Mouse (Mus musculus) adrenal gland, postnatal 25 days (tissue): ENCODE results near the gene 6030452D12Rik. TPM values are rescaled to one million over a fixed set of nuclear protein-coding genes. Genes with fewer than 3 reads are reported as not detected.

ENCODE experiments used
- DNase-seq: peaks from one replicate; pipeline ENCODE4 v3.0.0; 2021; ENCODE audit warnings: mixed read lengths
- long read RNA-seq: library from polyadenylated mRNA; stranded (forward); transcript quantifications from one replicate; pipeline ENCODE4 v2.0.0, GENCODE M21; 2021
- total RNA-seq: library from RNA; stranded (reverse); gene quantifications from 2 replicates; pipeline ENCODE4 v1.2.3, GENCODE M21; 2021

Gene 6030452D12Rik
- not detected in 2 replicates for total RNA-seq
- long read RNA-seq = 0 reads

GRCm38 (mm10) chr8:106500018-106500685 lies at the start of gene 6030452D12Rik:
Gene 6030452D12Rik, plus strand, starts transcription at chr8:106500522.
- DNase-seq = no peak

- DNase-seq = no peak
Measured at GRCm38 (mm10) chr8:106451301-106452085, 48.8 kb upstream of the 6030452D12Rik start.

GRCm38 (mm10) chr8:106452701-106453481 lies 47.4 kb upstream of the 6030452D12Rik start:
- DNase-seq = peak; percentile 26

- no peak for DNase-seq
Measured at GRCm38 (mm10) chr8:106454036-106454435, 46.3 kb upstream of the 6030452D12Rik start.

- DNase-seq = no peak
Measured at GRCm38 (mm10) chr8:106462131-106462530, 38.2 kb upstream of the 6030452D12Rik start.

GRCm38 (mm10) chr8:106463795-106464194 lies 36.5 kb upstream of the 6030452D12Rik start:
- DNase-seq = no peak

GRCm38 (mm10) chr8:106469485-106469884 lies 30.8 kb upstream of the 6030452D12Rik start:
- no peak for DNase-seq

- DNase-seq = no peak
Measured at GRCm38 (mm10) chr8:106474001-106474400, 26.3 kb upstream of the 6030452D12Rik start.

GRCm38 (mm10) chr8:106504241-106504640 lies 3.9 kb downstream of the 6030452D12Rik start:
- DNase-seq = no peak

GRCm38 (mm10) chr8:106505328-106505965 lies 5.1 kb downstream of the 6030452D12Rik start:
- DNase-seq = no peak

GRCm38 (mm10) chr8:106506106-106506505 lies 5.8 kb downstream of the 6030452D12Rik start:
- no peak for DNase-seq

- DNase-seq = peak; percentile 17
Measured at GRCm38 (mm10) chr8:106507761-106508331, 7.5 kb downstream of the 6030452D12Rik start.

- DNase-seq = no peak
Measured at GRCm38 (mm10) chr8:106508456-106508855, 8.1 kb downstream of the 6030452D12Rik start.

GRCm38 (mm10) chr8:106509079-106509780 lies 8.9 kb downstream of the 6030452D12Rik start:
- DNase-seq = no peak

- peak; percentile 14 for DNase-seq
Measured at GRCm38 (mm10) chr8:106510365-106510975, 10.1 kb downstream of the 6030452D12Rik start, which contains the start of gene Cdh3. Gene Cdh3, plus strand, starts transcription at chr8:106510891.

GRCm38 (mm10) chr8:106511065-106511501 lies 10.8 kb downstream of the 6030452D12Rik start:
- no peak for DNase-seq

- no peak for DNase-seq
Measured at GRCm38 (mm10) chr8:106511531-106512041, 11.3 kb downstream of the 6030452D12Rik start.

- no peak for DNase-seq
Measured at GRCm38 (mm10) chr8:106512475-106513150, 12.3 kb downstream of the 6030452D12Rik start.

GRCm38 (mm10) chr8:106515946-106516479 lies 15.7 kb downstream of the 6030452D12Rik start:
- DNase-seq = no peak
